Mouse (Mus musculus) midbrain, embryonic 15.5 days (tissue): ENCODE measurements around the gene Col24a1. TPM values are rescaled to one million over a fixed set of nuclear protein-coding genes. Genes with fewer than 3 reads are reported as not detected.
A peak's percentile ranks its signal among the peaks of the same experiment; 100 is the strongest.
"Not testable (repeated sequence)": the region's sequence is repeated elsewhere in the genome, so short reads cannot be mapped to it uniquely, and the experiment has no call there.

Experiments used
- ATAC-seq: fragments of 200-750 bp; cut with Nextera tagmentation; replicated peaks from 2 replicates; pipeline ENCODE4 v1.8.0; 2017; ENCODE audit warnings: moderate TSS enrichment
- H3K27ac ChIP-seq: fragments of 300-500 bp; sonication (generic); 2 replicates; pipeline ENCODE4 v1.5.1; 2015; ENCODE audit warnings: mild to moderate bottlenecking, inconsistent platforms
- H3K27me3 ChIP-seq: fragments of 300-500 bp; sonication (generic); replicated peaks from 2 replicates; pipeline ENCODE4 v1.6.1; 2015; ENCODE audit warnings: inconsistent platforms
- H3K36me3 ChIP-seq: fragments of 300-500 bp; sonication (generic); replicated peaks from 2 replicates; pipeline ENCODE4 v1.6.1; 2015; ENCODE audit warnings: inconsistent platforms
- H3K4me1 ChIP-seq: fragments of 300-500 bp; sonication (generic); 2 replicates; pipeline ENCODE4 v1.6.1; 2015; ENCODE audit warnings: inconsistent platforms
- H3K4me2 ChIP-seq: fragments of 300-500 bp; sonication (generic); 2 replicates; pipeline ENCODE4 v1.6.1; 2015; ENCODE audit warnings: inconsistent platforms, mild to moderate bottlenecking, moderate library complexity
- H3K4me3 ChIP-seq: fragments of 300-500 bp; sonication (generic); 2 replicates; pipeline ENCODE4 v1.5.1; 2015; ENCODE audit warnings: mild to moderate bottlenecking, inconsistent platforms
- H3K9ac ChIP-seq: fragments of 300-500 bp; sonication (generic); 2 replicates; pipeline ENCODE4 v1.6.1; 2015; ENCODE audit warnings: mild to moderate bottlenecking, inconsistent platforms
- H3K9me3 ChIP-seq: fragments of 300-500 bp; sonication (generic); 2 replicates; pipeline ENCODE4 v1.6.1; 2016; ENCODE audit warnings: inconsistent platforms
- WGBS: fragments of 180-500 bp; shearing (Covaris S2); methylation state at CpG from one replicate; pipeline ENCODE4 v1.1.7; 2015; ENCODE audit warnings: mixed read lengths; 5-methylcytosine and 5-hydroxymethylcytosine counted together
- polyA plus RNA-seq: library from polyadenylated mRNA; unstranded; fragments of >200 nt; fragmentation: Nextera tagmentation; extraction: Ambion mirVana; gene quantifications from 2 replicates; pipeline ENCODE4 v1.2.1, GENCODE M21; 2015

Col24a1 gene
- polyA plus RNA-seq, 1 experiment from 2014 or later = 0.40 TPM

GRCm38 (mm10) chr3:145420421-145420820, 128.1 kb downstream of the Col24a1 start:
- Histone ChIP-seq H3K4me1 (no peaks in the 10 kb centered on the region), H3K9me3 (no peaks in the 10 kb centered on the region), H3K27ac (no peak overlapping the region), H3K4me2 (no peak overlapping the region), H3K4me3 (no peak overlapping the region), H3K36me3 (no peaks in the 10 kb centered on the region), H3K27me3 (no peaks in the 10 kb centered on the region), H3K9ac (no peak overlapping the region)
- WGBS = 90% methylated on average over 2 of the region's 2 CpGs
- ATAC-seq = no peak

- H3K9me3 ChIP-seq = no peaks in the 10 kb centered on the region
- H3K27me3 ChIP-seq = no peaks in the 10 kb centered on the region
- no peaks in the 10 kb centered on the region for H3K36me3 ChIP-seq
- H3K4me3 ChIP-seq = no peak overlapping the region
- H3K27ac ChIP-seq = no peak overlapping the region
- WGBS = 93% methylated on average over 3 of the region's 3 CpGs
- no peak overlapping the region for H3K9ac ChIP-seq
- no peak for ATAC-seq
- no peaks in the 10 kb centered on the region for H3K4me1 ChIP-seq
- no peak overlapping the region for H3K4me2 ChIP-seq
Measured at GRCm38 (mm10) chr3:145422044-145422443, 129.8 kb downstream of the Col24a1 start.

- WGBS = 81% methylated on average over 7 of the region's 7 CpGs
- no peak overlapping the region for H3K4me3 ChIP-seq
Measured at GRCm38 (mm10) chr3:145438352-145438751, 146.1 kb downstream of the Col24a1 start.

GRCm38 (mm10) chr3:145439086-145439485, 146.8 kb downstream of the Col24a1 start:
- 91% methylated on average over 7 of the region's 7 CpGs for WGBS
- no peaks in the 10 kb centered on the region for H3K9me3 ChIP-seq
- H3K36me3 ChIP-seq = no peaks in the 10 kb centered on the region
- no peak overlapping the region for H3K4me2 ChIP-seq
- ATAC-seq = no peak
- no peak overlapping the region for H3K4me3 ChIP-seq
- no peaks in the 10 kb centered on the region for H3K4me1 ChIP-seq
- no peaks in the 10 kb centered on the region for H3K27me3 ChIP-seq
- no peak overlapping the region for H3K27ac ChIP-seq
- H3K9ac ChIP-seq = no peak overlapping the region

More at GRCm38 (mm10) chr3:145438352-145438751, 146.1 kb downstream of the Col24a1 start:
- Histone ChIP-seq H3K9ac (no peak overlapping the region), H3K27me3 (no peaks in the 10 kb centered on the region), H3K27ac (no peak overlapping the region), H3K4me2 (no peak overlapping the region), H3K36me3 (no peaks in the 10 kb centered on the region), H3K4me1 (no peaks in the 10 kb centered on the region), H3K9me3 (no peaks in the 10 kb centered on the region)
- no peak for ATAC-seq

- no peaks in the 10 kb centered on the region for H3K36me3 ChIP-seq
- no peaks in the 10 kb centered on the region for H3K27me3 ChIP-seq
- no peak overlapping the region for H3K4me3 ChIP-seq
- H3K4me1 ChIP-seq = no peaks in the 10 kb centered on the region
- H3K9me3 ChIP-seq = no peaks in the 10 kb centered on the region
- no peak overlapping the region for H3K9ac ChIP-seq
- H3K4me2 ChIP-seq = no peak overlapping the region
- H3K27ac ChIP-seq = no peak overlapping the region
- WGBS = 47% methylated on average over 1 of the region's 1 CpGs
- no peak for ATAC-seq
Measured at GRCm38 (mm10) chr3:145440993-145441392, 148.7 kb downstream of the Col24a1 start.

- Histone ChIP-seq H3K4me2 (no peak overlapping the region), H3K9me3 (no peaks in the 10 kb centered on the region), H3K4me3 (no peak overlapping the region), H3K27me3 (no peaks in the 10 kb centered on the region), H3K9ac (no peak overlapping the region), H3K36me3 (no peaks in the 10 kb centered on the region), H3K27ac (no peak overlapping the region), H3K4me1 (no peaks in the 10 kb centered on the region)
- 86% methylated on average over 1 of the region's 1 CpGs for WGBS
- 0 out of 2 replicates have a peak, but pooled peaks have one; percentile 45 for ATAC-seq
Measured at GRCm38 (mm10) chr3:145442268-145442667, 150.0 kb downstream of the Col24a1 start.

GRCm38 (mm10) chr3:145443167-145443566, 150.9 kb downstream of the Col24a1 start:
- not testable (repeated sequence) for H3K9me3 ChIP-seq, H3K4me1 ChIP-seq, H3K9ac ChIP-seq, H3K36me3 ChIP-seq, H3K4me3 ChIP-seq, ATAC-seq, H3K27ac ChIP-seq, H3K4me2 ChIP-seq, H3K27me3 ChIP-seq
- 25% methylated on average over 6 of the region's 6 CpGs for WGBS

GRCm38 (mm10) chr3:145457039-145457438, 164.8 kb downstream of the Col24a1 start:
- ATAC-seq = no peak
- no peaks in the 10 kb centered on the region for H3K27me3 ChIP-seq
- no peak overlapping the region for H3K4me2 ChIP-seq
- H3K9me3 ChIP-seq = no peaks in the 10 kb centered on the region
- 66% methylated on average over 5 of the region's 5 CpGs for WGBS
- H3K4me1 ChIP-seq = no peaks in the 10 kb centered on the region
- no peak overlapping the region for H3K9ac ChIP-seq
- no peak overlapping the region for H3K4me3 ChIP-seq
- no peak overlapping the region for H3K27ac ChIP-seq
- H3K36me3 ChIP-seq = no peaks in the 10 kb centered on the region

- WGBS = 75% methylated on average over 7 of the region's 7 CpGs
- no peak overlapping the region for H3K4me3 ChIP-seq
- no peak overlapping the region for H3K4me2 ChIP-seq
- no peaks in the 10 kb centered on the region for H3K27me3 ChIP-seq
- H3K4me1 ChIP-seq = no peaks in the 10 kb centered on the region
- H3K27ac ChIP-seq = no peak overlapping the region
- no peak for ATAC-seq
- no peaks in the 10 kb centered on the region for H3K9me3 ChIP-seq
- no peaks in the 10 kb centered on the region for H3K36me3 ChIP-seq
- H3K9ac ChIP-seq = no peak overlapping the region
Measured at GRCm38 (mm10) chr3:145462351-145462750, 170.1 kb downstream of the Col24a1 start.

GRCm38 (mm10) chr3:145463731-145464130, 171.5 kb downstream of the Col24a1 start:
- Histone ChIP-seq H3K36me3 (no peaks in the 10 kb centered on the region), H3K4me1 (no peaks in the 10 kb centered on the region), H3K27ac (no peak overlapping the region), H3K9ac (no peak overlapping the region), H3K27me3 (no peaks in the 10 kb centered on the region), H3K4me3 (no peak overlapping the region), H3K9me3 (no peaks in the 10 kb centered on the region), H3K4me2 (no peak overlapping the region)
- ATAC-seq = no peak
- WGBS = 59% methylated on average over 2 of the region's 2 CpGs

- no peaks in the 10 kb centered on the region for H3K36me3 ChIP-seq
- ATAC-seq = no peak
- 82% methylated on average over 4 of the region's 4 CpGs for WGBS
- no peak overlapping the region for H3K27ac ChIP-seq
- no peak overlapping the region for H3K4me2 ChIP-seq
- no peaks in the 10 kb centered on the region for H3K27me3 ChIP-seq
- no peaks in the 10 kb centered on the region for H3K4me1 ChIP-seq
- H3K9ac ChIP-seq = no peak overlapping the region
- no peak overlapping the region for H3K4me3 ChIP-seq
- no peaks in the 10 kb centered on the region for H3K9me3 ChIP-seq
Measured at GRCm38 (mm10) chr3:145471094-145471493, 178.8 kb downstream of the Col24a1 start.

- no peak for ATAC-seq
- H3K27me3 ChIP-seq = no peaks in the 10 kb centered on the region
- H3K4me1 ChIP-seq = no peaks in the 10 kb centered on the region
- H3K9ac ChIP-seq = no peak overlapping the region
- H3K4me2 ChIP-seq = no peak overlapping the region
- WGBS = 43% methylated on average over 7 of the region's 7 CpGs
- no peaks in the 10 kb centered on the region for H3K36me3 ChIP-seq
- no peak overlapping the region for H3K4me3 ChIP-seq
- H3K27ac ChIP-seq = no peak overlapping the region
- H3K9me3 ChIP-seq = no peaks in the 10 kb centered on the region
Measured at GRCm38 (mm10) chr3:145474163-145474562, 181.9 kb downstream of the Col24a1 start.

- H3K27ac ChIP-seq = no peak overlapping the region
- no peak for ATAC-seq
- no peaks in the 10 kb centered on the region for H3K36me3 ChIP-seq
- H3K9ac ChIP-seq = no peak overlapping the region
- H3K27me3 ChIP-seq = no peaks in the 10 kb centered on the region
- no peak overlapping the region for H3K4me3 ChIP-seq
- H3K4me1 ChIP-seq = no peaks in the 10 kb centered on the region
- no peaks in the 10 kb centered on the region for H3K9me3 ChIP-seq
- 93% methylated on average over 3 of the region's 3 CpGs for WGBS
- H3K4me2 ChIP-seq = no peak overlapping the region
Measured at GRCm38 (mm10) chr3:145476634-145477033, 184.4 kb downstream of the Col24a1 start.
